Mouse (Mus musculus) telencephalon, adult 2 months (tissue): ENCODE data around the gene Papss2.

Experiments used
- DNase-seq: peaks from one replicate; pipeline ENCODE4 v3.0.0-alpha.2; 2011; ENCODE audit warnings: low read depth, low spot score

Gene Papss2

DNA sequence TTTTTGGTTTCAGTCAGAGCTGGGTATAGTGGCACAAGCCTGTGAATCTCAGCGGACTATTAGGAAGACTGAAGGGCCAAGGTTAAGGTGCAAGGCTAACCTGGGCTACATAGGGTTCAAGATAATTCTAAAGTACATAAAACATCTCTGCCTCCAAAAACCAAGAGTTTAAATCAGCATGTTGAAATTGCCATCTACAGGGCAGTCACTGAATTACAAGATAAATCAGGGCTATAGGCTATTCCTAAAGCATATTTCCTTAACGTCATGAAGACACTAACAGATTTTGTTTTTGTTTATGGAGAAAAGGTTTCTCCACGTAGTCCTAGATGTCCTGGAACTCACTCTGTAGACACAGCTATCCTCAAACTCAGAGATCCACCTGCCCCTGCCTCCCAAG is 114.7 kb downstream of the Papss2 start:
- DNase-seq = no peak

DNA sequence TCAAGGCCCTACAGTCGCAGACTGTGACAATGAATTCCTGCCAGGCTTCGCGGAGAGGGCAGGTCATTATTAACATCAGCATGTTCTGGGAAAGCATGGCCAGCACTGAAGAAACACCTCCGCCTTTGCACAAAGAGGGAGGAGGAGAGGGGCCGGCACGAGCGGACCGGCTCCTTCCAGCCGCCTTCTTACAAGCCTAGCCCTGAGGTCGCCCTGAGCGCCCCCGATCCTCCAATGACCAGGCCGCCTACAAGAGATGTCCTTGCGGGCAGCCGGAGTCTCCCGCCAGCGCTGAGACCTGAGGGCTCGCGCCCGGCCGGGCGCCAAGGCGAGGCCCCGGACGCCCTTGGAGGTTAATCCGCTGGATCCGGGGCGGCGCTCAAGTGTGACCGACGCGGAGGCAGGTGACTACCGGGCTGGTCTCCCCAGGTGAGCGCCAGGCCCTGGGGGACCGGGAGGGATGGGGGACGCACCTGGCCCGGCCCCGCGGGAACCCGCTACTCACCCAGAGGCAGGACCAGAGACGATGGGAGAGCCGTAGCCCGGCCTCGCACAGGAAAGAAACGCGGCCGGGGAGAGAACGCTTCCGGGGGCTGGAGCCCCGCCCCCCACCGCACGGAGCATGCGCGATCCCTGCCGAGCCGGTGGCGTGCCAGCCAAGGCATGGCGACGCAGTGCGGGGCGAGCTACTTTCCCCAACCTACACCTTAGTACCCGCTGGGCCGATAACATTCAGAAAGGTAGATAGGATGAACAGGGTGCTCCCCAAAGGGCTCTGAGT is 116.4 kb downstream of the Papss2 start:
- peak; percentile 64 for DNase-seq

- peak; percentile 81 for DNase-seq
These were observed 117.0 kb downstream of the Papss2 start for GRCm38 (mm10) chr19:32712588-32713042.

- DNase-seq = no peak
These were observed 117.9 kb downstream of the Papss2 start for GRCm38 (mm10) chr19:32713471-32713870.

- DNase-seq = peak; percentile 44
These were observed 119.6 kb downstream of the Papss2 start for GRCm38 (mm10) chr19:32715201-32715600.

- DNase-seq = no peak
These were observed 120.1 kb downstream of the Papss2 start for GRCm38 (mm10) chr19:32715681-32716080.
